Mouse (Mus musculus): ENCODE results near the gene Rbm19. TPM values are rescaled to one million over a fixed set of nuclear protein-coding genes. Genes with fewer than 3 reads are reported as not detected.

Rbm19 gene
- 54.4 TPM for polyA plus RNA-seq (2012; fragmentation: generic; extraction: Trizol)
- long read RNA-seq, experiment 1, full-length matches to known transcripts: 2 of 6 reads
- long read RNA-seq, experiment 1, partial matches to known transcripts: 2 of 6 reads
- long read RNA-seq, experiment 1, other reads (novel, unspliced or antisense): 2 of 6 reads
- long read RNA-seq, experiment 2, full-length matches to known transcripts: 197 of 226 reads
- long read RNA-seq, experiment 2, partial matches to known transcripts: 18 of 226 reads
- long read RNA-seq, experiment 2, other reads (novel, unspliced or antisense): 11 of 226 reads

DNA sequence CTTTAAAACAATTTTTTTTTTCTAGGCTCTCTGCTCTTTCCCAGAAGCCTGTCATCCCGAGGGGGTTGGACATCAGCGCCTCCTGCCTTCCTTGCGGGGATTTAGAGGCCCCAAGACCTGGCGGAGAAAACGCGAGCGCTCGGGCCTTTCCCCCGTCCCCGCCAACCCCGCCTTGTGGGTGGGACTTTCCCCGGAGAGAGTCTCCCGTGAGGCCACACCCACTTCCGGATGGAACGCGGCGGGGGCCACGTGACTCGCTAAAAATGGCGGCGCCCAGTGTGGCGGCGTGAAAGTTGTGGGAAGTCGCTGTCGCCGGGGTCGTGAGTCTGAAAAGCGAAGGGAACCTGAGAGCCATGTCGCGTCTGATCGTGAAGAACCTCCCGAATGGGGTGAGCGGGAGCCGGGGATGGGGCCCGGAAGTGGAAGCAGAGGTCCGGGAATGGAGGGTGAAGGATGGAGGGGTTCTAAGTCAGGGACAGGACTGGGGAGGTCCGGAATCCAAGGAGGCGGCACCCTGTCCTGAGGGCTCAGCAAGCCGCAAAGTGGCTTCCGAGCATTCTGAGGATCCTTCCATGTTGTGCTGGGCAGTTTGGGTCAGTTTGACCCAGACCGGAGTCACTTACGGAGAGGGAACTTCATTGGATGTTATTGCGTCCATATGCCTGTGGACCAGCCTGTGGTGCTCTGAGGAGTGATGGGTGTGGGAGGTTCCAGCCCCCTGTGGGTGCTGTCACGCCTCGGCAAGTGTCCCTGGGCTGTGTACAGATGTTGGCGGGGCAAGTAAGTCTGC, at the start of gene Rbm19:
TSS of gene Rbm19 (plus strand) at position 205 of the 790 bp plus-strand sequence.
- peaks cover 19% of the 10 kb centered on the region for H3K79me2 ChIP-seq (ENCODE audit: control insufficient read depth, insufficient read depth)
- no peaks in the 10 kb centered on the region for H3K27me3 ChIP-seq (ENCODE audit: control insufficient read depth, insufficient read depth, insufficient read length)
- peak within 1 kb of the TSS; percentile 93 for H3K4me3 ChIP-seq (ENCODE audit: insufficient read depth, poor library complexity, severe bottlenecking)
- peaks cover 22% of the 10 kb centered on the region for H3K36me3 ChIP-seq (ENCODE audit: control insufficient read depth, insufficient read depth)
- H3K79me3 ChIP-seq (ENCODE audit: low read depth): peaks cover 10% of the 10 kb centered on the region
- peak within 1 kb of the TSS; percentile 71 for H3ac ChIP-seq (ENCODE audit: control insufficient read depth, insufficient read length, low read depth)
- TF ChIP-seq CEBPB (IDR thresholded peaks at IDR 0.05; ENCODE audit: low read depth): no peak
- peak; percentile 70 for TF ChIP-seq MAX (IDR thresholded peaks at IDR 0.05)
- peak; percentile 96 for TF ChIP-seq USF1 (IDR thresholded peaks at IDR 0.05; ENCODE audit: low read depth)

DNA sequence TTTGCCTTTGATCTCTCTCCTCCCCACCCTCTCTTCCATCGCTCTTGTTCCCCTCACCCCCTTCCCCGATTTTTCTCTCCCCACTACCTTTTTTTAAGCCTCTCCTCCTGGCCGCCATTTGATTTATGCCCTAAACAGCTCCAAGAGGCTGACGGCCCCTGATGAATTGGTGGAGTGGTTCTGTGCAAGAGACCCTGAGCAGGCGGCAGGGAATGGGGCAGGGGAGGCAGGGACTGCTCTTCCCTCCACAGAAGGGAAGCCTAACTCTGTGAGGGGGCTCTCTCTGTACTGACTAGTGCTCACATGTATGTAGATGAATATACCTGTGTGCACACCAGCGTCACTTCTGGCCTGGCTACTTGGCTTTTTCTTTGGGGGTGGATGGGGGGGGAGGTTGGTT, 49.0 kb upstream of the Rbm19 start:
- H3K79me3 ChIP-seq (ENCODE audit: low read depth): no peaks in the 10 kb centered on the region
- no peaks in the 10 kb centered on the region for H3K36me3 ChIP-seq (ENCODE audit: control insufficient read depth, insufficient read depth)
- no peak for TF ChIP-seq MYOD1 (IDR thresholded peaks at IDR 0.05; ENCODE audit: control insufficient read depth, insufficient read length, low read depth)
- no peak for TF ChIP-seq CTCF (IDR thresholded peaks at IDR 0.05; ENCODE audit: control insufficient read depth, insufficient read depth, insufficient read length)
- TF ChIP-seq CEBPB (IDR thresholded peaks at IDR 0.05; ENCODE audit: low read depth): no peak
- no peak for TF ChIP-seq MAX (IDR thresholded peaks at IDR 0.05)
- no peak for TF ChIP-seq MYOG (IDR thresholded peaks at IDR 0.05; ENCODE audit: control insufficient read depth, extremely low read depth, insufficient read length)
- no peak for TF ChIP-seq FOSL1 (IDR thresholded peaks at IDR 0.05; ENCODE audit: insufficient read depth, low read length, poor library complexity, severe bottlenecking)
- no peak for TF ChIP-seq USF1 (IDR thresholded peaks at IDR 0.05; ENCODE audit: low read depth)
- no peaks in the 10 kb centered on the region for H3K79me2 ChIP-seq (ENCODE audit: control insufficient read depth, insufficient read depth)
- H3K4me3 ChIP-seq (ENCODE audit: insufficient read depth, poor library complexity, severe bottlenecking): no peak overlapping the region
- H3ac ChIP-seq (ENCODE audit: control insufficient read depth, insufficient read length, low read depth): no peak overlapping the region
- H3K27me3 ChIP-seq (ENCODE audit: control insufficient read depth, insufficient read depth, insufficient read length): peaks cover 8% of the 10 kb centered on the region

GRCm38 (mm10) chr5:120074101-120074500, 42.2 kb upstream of the Rbm19 start:
- Histone ChIP-seq H3ac (ENCODE audit: control insufficient read depth, insufficient read length, low read depth) (no peak overlapping the region), H3K79me3 (ENCODE audit: low read depth) (no peaks in the 10 kb centered on the region), H3K79me2 (ENCODE audit: control insufficient read depth, insufficient read depth) (no peaks in the 10 kb centered on the region), H3K4me3 (ENCODE audit: insufficient read depth, poor library complexity, severe bottlenecking) (no peak overlapping the region), H3K27me3 (ENCODE audit: control insufficient read depth, insufficient read depth, insufficient read length) (peaks cover 3% of the 10 kb centered on the region), H3K36me3 (ENCODE audit: control insufficient read depth, insufficient read depth) (no peaks in the 10 kb centered on the region)
- no peak for TF ChIP-seq MYOG (IDR thresholded peaks at IDR 0.05; ENCODE audit: control insufficient read depth, extremely low read depth, insufficient read length)

- no peaks in the 10 kb centered on the region for H3K79me2 ChIP-seq (ENCODE audit: control insufficient read depth, insufficient read depth)
- H3K27me3 ChIP-seq (ENCODE audit: control insufficient read depth, insufficient read depth, insufficient read length): peaks cover 26% of the 10 kb centered on the region
- no peak overlapping the region for H3ac ChIP-seq (ENCODE audit: control insufficient read depth, insufficient read length, low read depth)
- H3K4me3 ChIP-seq (ENCODE audit: insufficient read depth, poor library complexity, severe bottlenecking): no peak overlapping the region
- no peak for TF ChIP-seq USF1 (IDR thresholded peaks at IDR 0.05; ENCODE audit: low read depth)
- no peak for TF ChIP-seq MYOD1 (IDR thresholded peaks at IDR 0.05; ENCODE audit: control insufficient read depth, insufficient read length, low read depth)
- no peak for TF ChIP-seq MYOG (IDR thresholded peaks at IDR 0.05; ENCODE audit: control insufficient read depth, extremely low read depth, insufficient read length)
- TF ChIP-seq FOSL1 (IDR thresholded peaks at IDR 0.05; ENCODE audit: insufficient read depth, low read length, poor library complexity, severe bottlenecking): no peak
- no peak for TF ChIP-seq MAX (IDR thresholded peaks at IDR 0.05)
- no peak for TF ChIP-seq CTCF (IDR thresholded peaks at IDR 0.05; ENCODE audit: control insufficient read depth, insufficient read depth, insufficient read length)
- no peak for TF ChIP-seq CEBPB (IDR thresholded peaks at IDR 0.05; ENCODE audit: low read depth)
- H3K36me3 ChIP-seq (ENCODE audit: control insufficient read depth, insufficient read depth): no peaks in the 10 kb centered on the region
- H3K79me3 ChIP-seq (ENCODE audit: low read depth): no peaks in the 10 kb centered on the region
Observed at GRCm38 (mm10) chr5:120080027-120080426, 36.2 kb upstream of the Rbm19 start.

DNA sequence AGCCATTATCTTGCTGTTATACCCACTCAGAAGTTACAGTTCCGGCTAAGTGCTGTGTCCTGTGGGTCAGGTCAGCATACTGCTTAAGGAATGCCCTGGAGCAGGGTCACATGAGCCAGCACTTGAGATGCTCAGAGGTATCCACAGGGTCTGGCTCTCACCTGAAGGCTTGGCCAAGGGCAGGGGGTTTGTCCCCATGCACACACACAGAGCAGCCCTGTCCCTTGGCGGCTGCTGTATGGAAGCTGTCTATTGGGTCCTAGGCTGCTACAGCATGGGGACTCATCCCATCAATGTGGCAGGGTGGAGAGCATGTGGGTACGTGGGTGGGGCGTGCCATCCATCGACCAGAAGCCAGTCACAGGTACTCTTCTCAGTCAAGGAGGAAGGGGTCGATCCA, 35.8 kb upstream of the Rbm19 start:
- TF ChIP-seq MAX (IDR thresholded peaks at IDR 0.05) (no peak), MYOG (IDR thresholded peaks at IDR 0.05; ENCODE audit: control insufficient read depth, extremely low read depth, insufficient read length) (no peak), USF1 (IDR thresholded peaks at IDR 0.05; ENCODE audit: low read depth) (no peak), FOSL1 (IDR thresholded peaks at IDR 0.05; ENCODE audit: insufficient read depth, low read length, poor library complexity, severe bottlenecking) (no peak), CTCF (IDR thresholded peaks at IDR 0.05; ENCODE audit: control insufficient read depth, insufficient read depth, insufficient read length) (no peak), CEBPB (IDR thresholded peaks at IDR 0.05; ENCODE audit: low read depth) (no peak), MYOD1 (IDR thresholded peaks at IDR 0.05; ENCODE audit: control insufficient read depth, insufficient read length, low read depth) (no peak)
- Histone ChIP-seq H3K27me3 (ENCODE audit: control insufficient read depth, insufficient read depth, insufficient read length) (peaks cover 31% of the 10 kb centered on the region), H3ac (ENCODE audit: control insufficient read depth, insufficient read length, low read depth) (no peak overlapping the region), H3K4me3 (ENCODE audit: insufficient read depth, poor library complexity, severe bottlenecking) (no peak overlapping the region), H3K79me3 (ENCODE audit: low read depth) (no peaks in the 10 kb centered on the region), H3K36me3 (ENCODE audit: control insufficient read depth, insufficient read depth) (no peaks in the 10 kb centered on the region), H3K79me2 (ENCODE audit: control insufficient read depth, insufficient read depth) (no peaks in the 10 kb centered on the region)

DNA sequence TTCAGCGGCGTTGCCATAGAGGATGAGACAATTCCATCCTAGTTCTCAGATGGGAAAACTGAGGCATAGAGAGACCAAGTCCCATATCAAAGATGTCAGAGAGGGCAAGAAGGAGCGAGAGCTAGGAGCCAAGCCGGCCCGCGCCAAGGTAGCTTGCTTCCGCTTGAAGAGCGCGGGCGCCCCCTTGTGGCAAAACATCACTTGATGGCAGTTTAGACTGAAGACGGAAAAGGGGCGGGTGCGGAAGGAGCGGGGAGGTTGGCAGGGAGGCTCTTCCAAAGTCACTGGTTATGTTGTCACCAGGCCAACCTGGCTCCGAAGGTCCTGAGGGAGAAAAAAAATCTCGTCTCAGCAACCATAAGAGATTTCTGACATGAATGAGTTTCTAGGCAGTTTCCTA, 27.7 kb upstream of the Rbm19 start:
- H3K79me2 ChIP-seq (ENCODE audit: control insufficient read depth, insufficient read depth): no peaks in the 10 kb centered on the region
- peaks cover 46% of the 10 kb centered on the region for H3K27me3 ChIP-seq (ENCODE audit: control insufficient read depth, insufficient read depth, insufficient read length)

More for the DNA sequence above, 27.7 kb upstream of the Rbm19 start:
- TF ChIP-seq CTCF (IDR thresholded peaks at IDR 0.05; ENCODE audit: control insufficient read depth, insufficient read depth, insufficient read length) (peak; percentile 73), MYOD1 (IDR thresholded peaks at IDR 0.05; ENCODE audit: control insufficient read depth, insufficient read length, low read depth) (no peak), USF1 (IDR thresholded peaks at IDR 0.05; ENCODE audit: low read depth) (no peak), MYOG (IDR thresholded peaks at IDR 0.05; ENCODE audit: control insufficient read depth, extremely low read depth, insufficient read length) (no peak), FOSL1 (IDR thresholded peaks at IDR 0.05; ENCODE audit: insufficient read depth, low read length, poor library complexity, severe bottlenecking) (no peak), CEBPB (IDR thresholded peaks at IDR 0.05; ENCODE audit: low read depth) (no peak), MAX (IDR thresholded peaks at IDR 0.05) (no peak)
- no peak overlapping the region for H3K4me3 ChIP-seq (ENCODE audit: insufficient read depth, poor library complexity, severe bottlenecking)
- H3K79me3 ChIP-seq (ENCODE audit: low read depth): no peaks in the 10 kb centered on the region
- no peaks in the 10 kb centered on the region for H3K36me3 ChIP-seq (ENCODE audit: control insufficient read depth, insufficient read depth)
- no peak overlapping the region for H3ac ChIP-seq (ENCODE audit: control insufficient read depth, insufficient read length, low read depth)
